Mouse (Mus musculus) intestine, embryonic 15.5 days (tissue): Measurements from ENCODE around the gene Sgcg. TPM values are rescaled to one million over a fixed set of nuclear protein-coding genes. Genes with fewer than 3 reads are reported as not detected.

ENCODE experiments used
- ATAC-seq: fragments of 200-750 bp; cut with Nextera tagmentation; 2 replicates; pipeline ENCODE4 v1.8.0; 2017; ENCODE audit warnings: moderate TSS enrichment, moderate library complexity
- H3K27ac ChIP-seq: fragments of 300-500 bp; sonication (generic); 2 replicates; pipeline ENCODE4 v1.5.1; 2015; ENCODE audit warnings: mild to moderate bottlenecking, inconsistent platforms
- H3K27me3 ChIP-seq: fragments of 300-500 bp; sonication (generic); replicated peaks from 2 replicates; pipeline ENCODE4 v1.6.1; 2015; ENCODE audit warnings: inconsistent platforms
- H3K36me3 ChIP-seq: fragments of 300-500 bp; sonication (generic); 2 replicates; pipeline ENCODE4 v1.6.1; 2015; ENCODE audit warnings: inconsistent platforms
- H3K4me1 ChIP-seq: fragments of 300-500 bp; sonication (generic); replicated peaks from 2 replicates; pipeline ENCODE4 v1.6.1; 2015; ENCODE audit warnings: inconsistent platforms
- H3K4me2 ChIP-seq: fragments of 300-500 bp; sonication (generic); replicated peaks from 2 replicates; pipeline ENCODE4 v1.6.1; 2015; ENCODE audit warnings: mild to moderate bottlenecking, inconsistent platforms
- H3K4me3 ChIP-seq: fragments of 300-500 bp; sonication (generic); replicated peaks from 2 replicates; pipeline ENCODE4 v1.5.1; 2015; ENCODE audit warnings: inconsistent platforms
- H3K9ac ChIP-seq: fragments of 300-500 bp; sonication (generic); 2 replicates; pipeline ENCODE4 v1.6.1; 2015; ENCODE audit warnings: inconsistent platforms
- H3K9me3 ChIP-seq: fragments of 300-500 bp; sonication (generic); 2 replicates; pipeline ENCODE4 v1.6.1; 2016; ENCODE audit warnings: inconsistent platforms
- WGBS: fragments of 180-500 bp; shearing (Covaris S2); methylation state at CpG from one replicate; pipeline ENCODE4 v1.1.7; 2015; 5-methylcytosine and 5-hydroxymethylcytosine counted together
- polyA plus RNA-seq: library from polyadenylated mRNA; unstranded; fragments of >200 nt; fragmentation: Nextera tagmentation; extraction: Ambion mirVana; gene quantifications from 2 replicates; pipeline ENCODE4 v1.2.1, GENCODE M21; 2015

The Sgcg gene
- polyA plus RNA-seq, 1 experiment from 2014 or later, result 0.79 TPM

DNA sequence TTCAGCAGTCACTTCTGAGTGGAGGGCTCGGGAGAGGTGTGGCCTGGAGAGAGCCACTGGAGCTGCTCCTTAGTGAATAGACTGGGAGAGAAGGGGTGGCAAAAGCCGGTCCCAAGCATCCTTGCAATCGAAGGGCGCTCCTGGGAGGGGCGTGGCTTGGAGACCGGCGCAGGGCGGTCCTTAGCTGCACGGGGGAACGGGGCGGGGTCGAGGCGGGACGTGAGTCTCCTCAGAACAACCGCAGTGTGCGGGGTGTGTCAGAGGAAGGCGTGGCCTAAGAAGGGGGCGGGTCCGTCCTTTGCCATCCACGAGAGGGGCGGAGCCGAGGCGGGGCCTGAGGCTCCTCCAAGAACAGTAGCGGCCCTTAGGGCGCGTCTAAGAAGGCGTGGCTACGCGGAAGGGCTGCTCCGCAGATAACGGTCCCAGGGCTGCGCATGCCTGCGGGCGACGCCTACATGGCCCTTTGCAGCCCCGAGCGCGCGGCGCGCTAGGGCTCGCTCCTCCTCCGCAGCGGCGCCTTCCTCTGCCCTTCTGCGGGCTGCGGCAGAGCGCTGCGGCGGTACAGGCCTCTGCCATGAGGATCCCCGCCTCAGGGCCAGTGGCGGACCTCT lies 85.6 kb downstream of the Sgcg start:
- peak overlapping the region; percentile 68 for H3K9ac ChIP-seq
- H3K4me2 ChIP-seq, result peak overlapping the region; percentile 91
- peak; percentile 100 for ATAC-seq
- H3K27ac ChIP-seq, result peak overlapping the region; percentile 85
- H3K36me3 ChIP-seq, result no peaks in the 10 kb centered on the region
- H3K27me3 ChIP-seq, result no peaks in the 10 kb centered on the region
- no peaks in the 10 kb centered on the region for H3K4me1 ChIP-seq
- WGBS, result under 1% methylated on average over 52 of the region's 52 CpGs
- H3K4me3 ChIP-seq, result peak overlapping the region; percentile 75
- H3K9me3 ChIP-seq, result no peaks in the 10 kb centered on the region

DNA sequence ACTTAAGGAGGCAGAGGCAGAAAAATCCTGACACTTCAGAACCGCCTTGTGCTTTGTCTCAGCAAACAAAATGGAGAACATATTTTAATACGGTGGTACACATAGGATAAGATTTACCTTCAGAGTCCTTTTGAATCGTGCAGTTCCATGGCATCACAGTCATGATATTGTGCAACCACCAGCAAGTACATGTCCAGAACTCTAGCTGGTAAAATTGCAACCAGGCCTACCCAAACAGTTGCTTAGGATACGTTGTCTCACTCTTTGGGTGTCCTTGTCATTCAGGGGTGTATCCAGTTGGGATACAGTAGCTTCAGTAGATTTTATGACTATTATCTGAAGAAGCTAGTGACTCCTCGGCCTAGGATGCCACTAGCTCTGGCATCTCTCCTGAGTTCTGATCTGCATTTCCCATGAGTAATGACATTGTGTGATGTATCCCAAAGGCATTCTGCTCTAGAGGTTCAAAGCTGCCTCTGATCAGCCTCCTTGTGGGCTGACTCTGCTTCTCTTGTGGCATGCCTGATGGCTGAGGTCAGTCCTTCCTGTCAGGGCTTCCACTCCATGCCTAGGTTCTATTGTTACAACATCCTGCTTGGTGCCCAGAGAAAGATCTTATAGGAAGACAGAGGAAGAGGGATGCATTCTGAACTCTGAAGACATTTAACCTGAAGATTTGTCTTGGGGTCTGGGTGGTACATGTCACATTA lies 86.9 kb downstream of the Sgcg start:
- H3K4me1 ChIP-seq, result no peaks in the 10 kb centered on the region
- no peak overlapping the region for H3K27ac ChIP-seq
- 83% methylated on average over 5 of the region's 5 CpGs for WGBS
- H3K9ac ChIP-seq, result no peak overlapping the region
- no peaks in the 10 kb centered on the region for H3K27me3 ChIP-seq
- H3K36me3 ChIP-seq, result no peaks in the 10 kb centered on the region
- no peak overlapping the region for H3K4me3 ChIP-seq
- no peak overlapping the region for H3K4me2 ChIP-seq
- no peaks in the 10 kb centered on the region for H3K9me3 ChIP-seq
- no peak for ATAC-seq

Other genes with a start within 250 kb of the Sgcg start
- gene Tnfrsf19, start 212.0 kb downstream of the Sgcg start, polyA plus RNA-seq, result 14.1 and 15.1 TPM in 2 replicates
- gene Sacs, start 120.0 kb downstream of the Sgcg start, polyA plus RNA-seq, result 2.0 and 2.3 TPM in 2 replicates
- 0.78 and 1.1 TPM in 2 replicates for gene Arl11, start 51.3 kb upstream of the Sgcg start, polyA plus RNA-seq
- gene Ebpl, start 101.9 kb upstream of the Sgcg start, polyA plus RNA-seq, result 7.5 and 8.8 TPM in 2 replicates
- 40.2 and 47.1 TPM in 2 replicates for gene Kpna3, start 181.4 kb upstream of the Sgcg start, polyA plus RNA-seq